Mouse (Mus musculus): ENCODE results near the gene Sphk1. TPM values are rescaled to one million over a fixed set of nuclear protein-coding genes. Genes with fewer than 3 reads are reported as not detected.

Gene Sphk1
- polyA plus RNA-seq, 1 experiment from 2014 or later: 2.2 TPM

DNA sequence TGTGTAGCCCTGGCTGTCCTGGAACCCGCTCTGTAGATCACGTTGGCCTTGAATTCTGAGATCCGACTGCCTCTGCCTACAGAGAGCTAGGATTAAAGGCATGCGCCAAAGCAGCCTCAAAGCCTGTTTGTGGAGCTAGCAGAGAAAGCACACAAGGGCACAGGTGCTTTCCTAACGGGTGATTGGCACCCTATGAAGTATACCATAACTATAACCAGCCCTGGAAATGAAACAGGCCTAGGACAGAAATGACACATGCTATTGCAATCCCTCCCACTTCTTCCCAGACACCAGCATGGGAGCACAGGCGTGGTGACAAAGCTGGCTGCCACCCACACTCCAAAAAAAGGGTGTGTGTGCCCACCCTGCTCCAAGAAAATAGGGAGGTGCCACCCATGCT, 17.7 kb upstream of the Sphk1 start:
- Histone ChIP-seq H3K27me3 (0 out of 2 replicates have a peak, but pooled peaks cover 2% of the 10 kb centered on the region), H3K4me2 (replicated peaks) (no peak overlapping the region), H3K9me3 (no peaks in the 10 kb centered on the region), H3K4me3 (no peak overlapping the region), H3K36me3 (no peaks in the 10 kb centered on the region), H3K9ac (replicated peaks) (no peak overlapping the region), H3K27ac (replicated peaks) (no peak overlapping the region), H3K4me1 (0 out of 2 replicates have a peak, but pooled peaks cover 3% of the 10 kb centered on the region)
- no peak for ATAC-seq (replicated peaks)
- 81% methylated on average over 6 of the region's 6 CpGs for WGBS

GRCm38 (mm10) chr11:116513531-116514038, 17.1 kb upstream of the Sphk1 start:
- 81% methylated on average over 4 of the region's 4 CpGs for WGBS

GRCm38 (mm10) chr11:116515330-116516020, 15.2 kb upstream of the Sphk1 start:
- Histone ChIP-seq H3K4me1 (0 out of 2 replicates have a peak, but pooled peaks cover 3% of the 10 kb centered on the region), H3K4me2 (replicated peaks) (peak overlapping the region; percentile 4; the same call in 1 of the 2 replicates), H3K9me3 (no peaks in the 10 kb centered on the region), H3K27ac (replicated peaks) (no peak overlapping the region), H3K9ac (replicated peaks) (no peak overlapping the region), H3K36me3 (no peaks in the 10 kb centered on the region), H3K4me3 (no peak overlapping the region), H3K27me3 (0 out of 2 replicates have a peak, but pooled peaks cover 2% of the 10 kb centered on the region)
- ATAC-seq (replicated peaks): no peak
- 14% methylated on average over 24 of the region's 24 CpGs for WGBS

More at GRCm38 (mm10) chr11:116513531-116514038, 17.1 kb upstream of the Sphk1 start:
- ATAC-seq (replicated peaks): no peak
- no peak overlapping the region for H3K9ac ChIP-seq (replicated peaks)
- H3K4me2 ChIP-seq (replicated peaks): no peak overlapping the region
- H3K27ac ChIP-seq (replicated peaks): no peak overlapping the region
- H3K4me3 ChIP-seq: no peak overlapping the region
- no peaks in the 10 kb centered on the region for H3K9me3 ChIP-seq
- 0 out of 2 replicates have a peak, but pooled peaks cover 3% of the 10 kb centered on the region for H3K4me1 ChIP-seq
- 0 out of 2 replicates have a peak, but pooled peaks cover 2% of the 10 kb centered on the region for H3K27me3 ChIP-seq
- H3K36me3 ChIP-seq: no peaks in the 10 kb centered on the region

DNA sequence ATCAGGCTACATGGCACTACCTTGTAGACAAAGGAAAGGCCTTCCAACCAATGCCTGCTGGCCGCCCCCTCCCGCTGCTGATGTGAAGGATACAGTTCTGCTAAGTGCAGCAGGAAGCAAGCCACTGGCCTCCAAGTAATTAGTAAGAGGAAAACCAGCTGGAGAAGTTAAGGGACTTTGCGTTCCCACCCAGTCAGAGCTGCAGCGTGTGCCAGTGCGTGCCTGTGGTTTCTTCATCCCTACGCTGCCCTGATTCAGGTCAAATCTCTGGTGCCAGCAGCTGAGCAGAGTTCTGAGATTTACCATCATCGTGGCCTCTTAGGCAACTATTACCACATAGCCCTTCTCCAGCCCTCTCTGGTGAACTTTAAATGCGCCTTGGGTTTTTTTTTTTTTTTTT, 12.2 kb upstream of the Sphk1 start:
- H3K9me3 ChIP-seq: no peaks in the 10 kb centered on the region

GRCm38 (mm10) chr11:116521143-116521542, 9.6 kb upstream of the Sphk1 start:
- Histone ChIP-seq H3K27ac (replicated peaks) (no peak overlapping the region), H3K4me1 (peaks cover 12% of the 10 kb centered on the region), H3K27me3 (no peaks in the 10 kb centered on the region), H3K36me3 (no peaks in the 10 kb centered on the region), H3K4me3 (no peak overlapping the region), H3K9me3 (no peaks in the 10 kb centered on the region), H3K4me2 (replicated peaks) (no peak overlapping the region), H3K9ac (replicated peaks) (no peak overlapping the region)
- ATAC-seq (replicated peaks): no peak
- WGBS: 59% methylated on average over 3 of the region's 3 CpGs

More for the DNA sequence above, 12.2 kb upstream of the Sphk1 start:
- Histone ChIP-seq H3K9ac (replicated peaks) (no peak overlapping the region), H3K4me3 (no peak overlapping the region), H3K36me3 (no peaks in the 10 kb centered on the region), H3K27ac (replicated peaks) (no peak overlapping the region), H3K4me1 (peaks cover 9% of the 10 kb centered on the region), H3K4me2 (replicated peaks) (no peak overlapping the region), H3K27me3 (0 out of 2 replicates have a peak, but pooled peaks cover 2% of the 10 kb centered on the region)
- WGBS: 77% methylated on average over 8 of the region's 8 CpGs
- ATAC-seq (replicated peaks): no peak

DNA sequence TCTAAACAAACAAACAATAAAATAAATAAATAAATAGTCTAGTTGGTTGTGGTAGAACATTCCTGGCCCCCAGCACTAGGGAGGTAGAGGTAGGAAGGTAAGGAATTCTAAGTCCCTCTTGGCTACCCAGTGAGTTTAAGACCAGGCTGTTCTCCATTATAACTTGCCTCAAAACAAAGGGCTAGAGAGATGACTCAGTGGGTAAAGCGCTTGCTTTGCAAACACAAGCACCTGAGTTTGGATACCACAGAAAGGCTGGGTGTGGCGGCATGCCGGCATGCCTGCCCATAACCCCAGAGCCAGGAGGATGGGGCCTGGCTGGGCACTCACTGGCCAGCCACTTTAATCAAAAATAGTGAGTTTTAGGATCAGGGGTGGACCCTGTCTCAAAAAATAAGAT, 8.7 kb upstream of the Sphk1 start:
- no peak for ATAC-seq (replicated peaks)
- no peak overlapping the region for H3K27ac ChIP-seq (replicated peaks)
- H3K27me3 ChIP-seq: no peaks in the 10 kb centered on the region
- WGBS: 86% methylated on average over 3 of the region's 3 CpGs
- no peak overlapping the region for H3K9ac ChIP-seq (replicated peaks)
- H3K4me3 ChIP-seq: no peak overlapping the region
- H3K4me1 ChIP-seq: peaks cover 12% of the 10 kb centered on the region
- H3K36me3 ChIP-seq: no peaks in the 10 kb centered on the region
- no peak overlapping the region for H3K4me2 ChIP-seq (replicated peaks)
- H3K9me3 ChIP-seq: no peaks in the 10 kb centered on the region

- peaks cover 12% of the 10 kb centered on the region for H3K4me1 ChIP-seq
- no peaks in the 10 kb centered on the region for H3K36me3 ChIP-seq
- no peak overlapping the region for H3K9ac ChIP-seq (replicated peaks)
- H3K27me3 ChIP-seq: no peaks in the 10 kb centered on the region
- no peak overlapping the region for H3K4me2 ChIP-seq (replicated peaks)
- no peaks in the 10 kb centered on the region for H3K9me3 ChIP-seq
- H3K4me3 ChIP-seq: no peak overlapping the region
- no peak for ATAC-seq (replicated peaks)
- peak overlapping the region; percentile 1 for H3K27ac ChIP-seq (replicated peaks)
- WGBS: 61% methylated on average over 16 of the region's 16 CpGs
These were observed 7.6 kb upstream of the Sphk1 start for GRCm38 (mm10) chr11:116522886-116523698.

GRCm38 (mm10) chr11:116523699-116524189, 7.0 kb upstream of the Sphk1 start:
- H3K27ac ChIP-seq (replicated peaks): peak overlapping the region; percentile 1
- H3K4me1 ChIP-seq: peaks cover 12% of the 10 kb centered on the region
- 36% methylated on average over 5 of the region's 5 CpGs for WGBS
- no peak overlapping the region for H3K9ac ChIP-seq (replicated peaks)
- H3K36me3 ChIP-seq: no peaks in the 10 kb centered on the region
- H3K4me2 ChIP-seq (replicated peaks): no peak overlapping the region
- H3K27me3 ChIP-seq: no peaks in the 10 kb centered on the region
- no peak overlapping the region for H3K4me3 ChIP-seq
- no peak for ATAC-seq (replicated peaks)
- no peaks in the 10 kb centered on the region for H3K9me3 ChIP-seq

- no peak for ATAC-seq (replicated peaks)
- Histone ChIP-seq H3K36me3 (no peaks in the 10 kb centered on the region), H3K4me2 (replicated peaks) (no peak overlapping the region), H3K27ac (replicated peaks) (no peak overlapping the region), H3K9me3 (no peaks in the 10 kb centered on the region), H3K9ac (replicated peaks) (no peak overlapping the region), H3K4me3 (no peak overlapping the region), H3K27me3 (peaks cover 39% of the 10 kb centered on the region), H3K4me1 (peaks cover 38% of the 10 kb centered on the region)
- 65% methylated on average over 8 of the region's 8 CpGs for WGBS
These were observed 1.9 kb upstream of the Sphk1 start for GRCm38 (mm10) chr11:116528636-116529320.

GRCm38 (mm10) chr11:116531371-116532191, 856 bp downstream of the Sphk1 start:
- peak overlapping the region; percentile 89 for H3K4me2 ChIP-seq (replicated peaks)
- peaks cover 39% of the 10 kb centered on the region for H3K4me1 ChIP-seq
- H3K9me3 ChIP-seq: no peaks in the 10 kb centered on the region
- H3K27ac ChIP-seq (replicated peaks): no peak overlapping the region
- peak overlapping the region; percentile 45 for H3K4me3 ChIP-seq
- no peak for ATAC-seq (replicated peaks)
- H3K27me3 ChIP-seq: peaks cover 53% of the 10 kb centered on the region
- H3K9ac ChIP-seq (replicated peaks): no peak overlapping the region
- H3K36me3 ChIP-seq: no peaks in the 10 kb centered on the region
- 3% methylated on average over 48 of the region's 48 CpGs for WGBS

GRCm38 (mm10) chr11:116532262-116532809, 1.6 kb downstream of the Sphk1 start:
- ATAC-seq (replicated peaks): no peak
- H3K27me3 ChIP-seq: peaks cover 53% of the 10 kb centered on the region
- H3K4me3 ChIP-seq: peak overlapping the region; percentile 45
- no peaks in the 10 kb centered on the region for H3K9me3 ChIP-seq
- under 1% methylated on average over 30 of the region's 30 CpGs for WGBS
- H3K36me3 ChIP-seq: peaks cover 4% of the 10 kb centered on the region
- peak overlapping the region; percentile 31; the same call in 1 of the 2 replicates for H3K9ac ChIP-seq (replicated peaks)
- H3K4me2 ChIP-seq (replicated peaks): peak overlapping the region; percentile 89
- H3K4me1 ChIP-seq: peaks cover 39% of the 10 kb centered on the region
- no peak overlapping the region for H3K27ac ChIP-seq (replicated peaks)

Data from forebrain, embryonic 15.5 days (tissue).